Mouse (Mus musculus) effector memory CD4-positive, alpha-beta T cell, adult 7 months (primary cell): ENCODE measurements around the gene Cyp2c39. TPM values are rescaled to one million over a fixed set of nuclear protein-coding genes. Genes with fewer than 3 reads are reported as not detected.

Experiments used
- polyA plus RNA-seq: library from polyadenylated mRNA; unstranded; fragments of 100-300 nt; shearing (Covaris generic); gene quantifications from one replicate; pipeline ENCODE4 v1.2.1, GENCODE M21; 2017

The Cyp2c39 gene
- polyA plus RNA-seq: not detected

DNA sequence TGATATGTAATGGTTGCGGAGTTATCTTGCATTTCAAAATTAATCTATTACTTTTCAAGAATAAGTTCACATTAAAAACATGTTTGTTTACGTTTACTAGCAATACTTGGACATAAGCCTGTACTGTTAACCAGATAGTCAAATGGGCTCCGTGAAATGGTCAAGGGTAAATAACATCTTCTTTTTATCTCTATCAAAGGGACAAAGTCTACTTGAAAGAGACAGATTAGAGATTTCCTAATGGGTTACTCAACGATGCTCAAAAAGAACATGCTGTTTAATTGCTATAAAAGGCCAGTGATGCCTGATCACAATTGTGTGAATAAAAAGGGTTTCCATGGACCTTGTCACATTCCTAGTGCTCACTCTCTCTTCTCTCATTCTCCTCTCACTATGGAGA, at the start of gene Cyp2c39:
Gene Cyp2c39 (plus strand): TSS at position 329 of the 400 bp plus-strand sequence.

DNA sequence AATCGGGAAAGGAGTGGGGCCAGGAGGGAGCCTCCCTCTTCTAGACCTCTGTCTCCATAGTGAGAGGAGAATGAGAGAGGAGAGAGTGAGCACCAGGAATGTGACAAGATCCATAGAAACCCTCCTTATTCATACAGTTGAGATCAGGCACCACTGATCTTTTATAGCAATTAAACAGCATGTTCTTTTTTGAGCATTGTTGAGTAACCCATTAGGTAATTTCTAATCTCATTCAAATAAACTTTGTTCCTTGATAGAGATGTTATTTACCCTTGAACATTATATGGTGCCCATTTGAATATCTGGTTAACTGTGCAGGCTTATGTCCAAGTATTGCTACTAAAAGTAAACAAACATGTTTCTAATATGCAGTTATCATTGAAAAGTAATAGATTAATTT, 47.7 kb upstream of the Cyp2c39 start, which contains the start of gene Cyp2c38:
Gene Cyp2c38 (minus strand): TSS at position 135 of the 400 bp plus-strand sequence.

Other genes starting within 250 kb of the Cyp2c39 start
- not detected for gene Cyp2c29, start 241.5 kb upstream of the Cyp2c39 start, polyA plus RNA-seq
- gene Cyp2c38, start 47.8 kb upstream of the Cyp2c39 start, polyA plus RNA-seq: 0.22 TPM
- gene Cyp2c67, start 138.2 kb downstream of the Cyp2c39 start, polyA plus RNA-seq: not detected
- not detected for gene Cyp2c68, start 230.2 kb downstream of the Cyp2c39 start, polyA plus RNA-seq